Mouse (Mus musculus): Measurements from ENCODE around the gene Hist1h2bb. TPM values are rescaled to one million over a fixed set of nuclear protein-coding genes. Genes with fewer than 3 reads are reported as not detected.

The Hist1h2bb gene
- total and polyA plus RNA-seq, 3 experiments, result 3.2 to 2,278 TPM; not detected in 1

DNA sequence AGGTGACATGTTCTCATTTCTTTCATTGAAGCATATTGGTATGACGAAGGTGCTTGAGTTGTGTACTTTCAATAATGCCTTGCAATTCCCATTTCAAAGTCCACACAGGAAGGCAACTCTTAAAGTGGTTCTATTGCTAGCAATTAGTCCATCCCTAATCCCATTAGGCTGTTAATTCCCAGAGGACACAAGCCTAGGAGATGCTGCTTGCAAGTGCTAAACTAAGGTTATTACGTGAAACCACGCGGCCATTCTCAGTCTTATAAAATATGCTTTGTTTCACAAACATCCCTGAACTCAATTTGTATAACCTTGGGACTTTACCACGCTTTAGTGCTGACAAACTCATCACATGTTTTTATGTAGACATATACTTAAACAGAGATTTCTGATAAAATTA is 9.4 kb upstream of the Hist1h2bb start:
- Histone ChIP-seq H3K9me3 (replicated peaks; ENCODE audit: insufficient read depth, low read length) (no peaks in the 10 kb centered on the region), H3K27ac (ENCODE audit: control insufficient read depth, low read depth, low read length) (no peak overlapping the region), H3K4me1 (ENCODE audit: control insufficient read depth in 1 of 2, insufficient read depth in 2 of 2, low read length in 2 of 2) (0 out of 4 replicates have a peak, but pooled peaks cover 3 to 4% of the 10 kb centered on the region in 2 experiments), H3K79me2 (ENCODE audit: control insufficient read depth, insufficient read depth, low read length, poor library complexity) (no peaks in the 10 kb centered on the region; the same call in 1 of the 2 replicates), H3K27me3 (ENCODE audit: control insufficient read depth in 1 of 2, insufficient read depth in 2 of 2, low read length in 2 of 2) (no peaks in the 10 kb centered on the region), H3K4me3 (ENCODE audit: control insufficient read depth in 1 of 2, insufficient read depth in 1 of 2, low read depth in 2 of 2, low read length in 2 of 2) (no peak overlapping the region), H3K36me3 (ENCODE audit: control insufficient read depth in 1 of 2, insufficient read depth in 2 of 2, low read length in 2 of 2) (peaks cover 0 to 14% of the 10 kb centered on the region in 2 experiments; a peak in 2 of 4 replicates), H3K9ac (ENCODE audit: control insufficient read depth, low read depth, low read length, poor library complexity, severe bottlenecking) (no peak overlapping the region)
- no peak for DNase-seq (ENCODE audit: low read depth, low spot score)
- TF ChIP-seq SIN3A (IDR thresholded peaks at IDR 0.05; ENCODE audit: low read length) (no peak), CHD1 (IDR thresholded peaks at IDR 0.05; ENCODE audit: low read depth, low read length) (no peak), MAFK (IDR thresholded peaks at IDR 0.05; ENCODE audit: borderline replicate concordance, low read depth, low read length) (no peak), MAX (IDR thresholded peaks at IDR 0.05; ENCODE audit: low read length) (no peak), MXI1 (IDR thresholded peaks at IDR 0.05; ENCODE audit: low read depth, low read length) (no peak), HCFC1 (IDR thresholded peaks at IDR 0.05; ENCODE audit: low read depth, low read length) (no peak), MEF2A (IDR thresholded peaks at IDR 0.05; ENCODE audit: extremely low read depth, insufficient replicate concordance, low read depth, low read length, poor library complexity, severe bottlenecking) (no peak), ZC3H11A (IDR thresholded peaks at IDR 0.05; ENCODE audit: low read depth, low read length) (no peak)

DNA sequence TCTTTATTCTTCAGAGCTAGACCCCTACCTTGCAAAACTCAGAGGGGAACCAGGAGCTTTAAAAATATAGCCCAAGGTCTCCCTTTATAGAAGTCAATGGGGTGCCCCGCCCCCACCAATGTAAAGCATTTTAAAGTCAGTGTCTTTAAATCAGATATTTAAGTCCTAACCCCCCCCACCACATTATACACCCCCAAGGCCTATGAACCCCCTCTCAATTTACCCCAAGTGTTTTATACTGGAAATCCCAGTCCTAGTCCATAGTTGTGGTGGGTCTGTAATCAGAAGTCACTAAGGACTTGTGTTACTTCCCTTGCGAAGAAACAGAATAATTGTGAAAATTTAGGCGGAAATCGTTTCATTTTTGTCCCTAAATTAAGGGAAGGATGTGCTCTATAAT is 8.5 kb upstream of the Hist1h2bb start:
- DNase-seq (ENCODE audit: low read depth, low spot score), result peak; percentile 67
- Histone ChIP-seq H3K27me3 (ENCODE audit: control insufficient read depth in 1 of 2, insufficient read depth in 2 of 2, low read length in 2 of 2) (no peaks in the 10 kb centered on the region), H3K4me1 (ENCODE audit: control insufficient read depth in 1 of 2, insufficient read depth in 2 of 2, low read length in 2 of 2) (0 out of 4 replicates have a peak, but pooled peaks cover 3 to 6% of the 10 kb centered on the region in 2 experiments), H3K27ac (ENCODE audit: control insufficient read depth, low read depth, low read length) (peak overlapping the region; percentile 99), H3K79me2 (ENCODE audit: control insufficient read depth, insufficient read depth, low read length, poor library complexity) (no peaks in the 10 kb centered on the region; the same call in 1 of the 2 replicates), H3K9me3 (replicated peaks; ENCODE audit: insufficient read depth, low read length) (no peaks in the 10 kb centered on the region), H3K36me3 (ENCODE audit: control insufficient read depth in 1 of 2, insufficient read depth in 2 of 2, low read length in 2 of 2) (peaks cover 0 to 17% of the 10 kb centered on the region in 2 experiments; a peak in 2 of 4 replicates), H3K4me3 (ENCODE audit: control insufficient read depth in 1 of 2, insufficient read depth in 1 of 2, low read depth in 2 of 2, low read length in 2 of 2) (peak overlapping the region; percentile 58 to 72), H3K9ac (ENCODE audit: control insufficient read depth, low read depth, low read length, poor library complexity, severe bottlenecking) (peak overlapping the region; percentile 94)
- TF ChIP-seq TBP (IDR thresholded peaks at IDR 0.05; ENCODE audit: low read depth, low read length) (peak; percentile 44; the same call in 1 of the 2 replicates), CHD2 (IDR thresholded peaks at IDR 0.05; ENCODE audit: low read length) (no peak)

DNA sequence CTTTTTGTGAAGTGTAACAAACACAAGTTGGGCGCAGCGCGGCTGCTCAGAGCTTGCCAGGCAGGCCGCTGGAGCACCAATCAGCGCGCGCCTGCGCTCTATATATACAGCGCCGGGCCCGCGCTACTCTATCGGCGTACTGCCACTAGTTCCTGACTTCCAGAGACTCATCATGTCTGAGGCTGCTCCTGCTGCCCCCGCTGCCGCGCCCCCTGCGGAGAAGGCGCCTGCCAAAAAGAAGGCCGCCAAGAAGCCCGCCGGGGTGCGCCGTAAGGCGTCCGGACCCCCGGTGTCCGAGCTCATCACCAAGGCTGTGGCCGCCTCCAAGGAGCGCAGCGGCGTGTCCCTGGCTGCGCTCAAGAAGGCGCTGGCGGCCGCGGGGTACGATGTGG is 7.9 kb upstream of the Hist1h2bb start, which contains the start of gene Hist1h1c:
Gene Hist1h1c, plus strand, starts transcription at position 132 of the 392 bp plus-strand sequence.
- H3K27ac ChIP-seq (ENCODE audit: control insufficient read depth, low read depth, low read length), result peak within 1 kb of the TSS; percentile 99
- H3K9ac ChIP-seq (ENCODE audit: control insufficient read depth, low read depth, low read length, poor library complexity, severe bottlenecking), result peak within 1 kb of the TSS; percentile 94
- H3K4me1 ChIP-seq (ENCODE audit: control insufficient read depth in 1 of 2, insufficient read depth in 2 of 2, low read length in 2 of 2), result 0 out of 4 replicates have a peak, but pooled peaks cover 3 to 6% of the 10 kb centered on the region in 2 experiments
- DNase-seq (ENCODE audit: low read depth, low spot score), result peak; percentile 94
- H3K27me3 ChIP-seq (ENCODE audit: control insufficient read depth in 1 of 2, insufficient read depth in 2 of 2, low read length in 2 of 2), result no peaks in the 10 kb centered on the region
- no peaks in the 10 kb centered on the region for H3K9me3 ChIP-seq (replicated peaks; ENCODE audit: insufficient read depth, low read length)
- no peaks in the 10 kb centered on the region; the same call in 1 of the 2 replicates for H3K79me2 ChIP-seq (ENCODE audit: control insufficient read depth, insufficient read depth, low read length, poor library complexity)
- peak within 1 kb of the TSS; percentile 58 to 72 for H3K4me3 ChIP-seq (ENCODE audit: control insufficient read depth in 1 of 2, insufficient read depth in 1 of 2, low read depth in 2 of 2, low read length in 2 of 2)
- peaks cover 0 to 20% of the 10 kb centered on the region in 2 experiments; a peak in 2 of 4 replicates for H3K36me3 ChIP-seq (ENCODE audit: control insufficient read depth in 1 of 2, insufficient read depth in 2 of 2, low read length in 2 of 2)
- TF ChIP-seq ELF1 (IDR thresholded peaks at IDR 0.05; ENCODE audit: low read depth, low read length) (no peak), RCOR1 (IDR thresholded peaks at IDR 0.05; ENCODE audit: low read depth, low read length) (no peak), MXI1 (IDR thresholded peaks at IDR 0.05; ENCODE audit: low read depth, low read length) (no peak), NRF1 (IDR thresholded peaks at IDR 0.05; ENCODE audit: insufficient read depth, low read depth, low read length, poor library complexity, severe bottlenecking) (no peak), POLR2AphosphoS5 (IDR thresholded peaks at IDR 0.05; ENCODE audit: borderline replicate concordance, low read depth, low read length) (0 out of 2 replicates have a peak, but pooled peaks have one; percentile 95), USF2 (IDR thresholded peaks at IDR 0.05; ENCODE audit: borderline replicate concordance in 1 of 2, insufficient read depth in 1 of 2, low read depth in 1 of 2, low read length in 2 of 2) (no peak), BHLHE40 (IDR thresholded peaks at IDR 0.05; ENCODE audit: borderline replicate concordance, low read depth, low read length) (no peak), USF1 (IDR thresholded peaks at IDR 0.05; ENCODE audit: low read depth, low read length) (no peak), EP300 (IDR thresholded peaks at IDR 0.05; ENCODE audit: low read depth in 1 of 2, low read length in 2 of 2) (no peak), POLR2A (IDR thresholded peaks at IDR 0.05; ENCODE audit: control insufficient read depth in 1 of 2, insufficient read depth in 1 of 2, low read depth in 1 of 2, low read length in 2 of 2, poor library complexity in 1 of 2) (peak; percentile 79 to 99), KAT2A (conservative IDR thresholded peaks at IDR 0.05; ENCODE audit: low read depth, low read length) (no peak), MEF2A (IDR thresholded peaks at IDR 0.05; ENCODE audit: extremely low read depth, insufficient replicate concordance, low read depth, low read length, poor library complexity, severe bottlenecking) (no peak), TBP (IDR thresholded peaks at IDR 0.05; ENCODE audit: low read depth, low read length) (peak; percentile 99), ZKSCAN1 (IDR thresholded peaks at IDR 0.05; ENCODE audit: low read depth, low read length) (no peak), CTCF (IDR thresholded peaks at IDR 0.05 in 2 of 3, conservative IDR thresholded peaks at IDR 0.05 in 1 of 3; ENCODE audit: control insufficient read depth in 1 of 3, insufficient read depth in 1 of 3, low read depth in 2 of 3, low read length in 3 of 3, poor library complexity in 1 of 3, severe bottlenecking in 1 of 3) (peak in 1 of 3 experiments; percentile 31; a peak in 2 of 6 replicates), MYB (IDR thresholded peaks at IDR 0.05; ENCODE audit: low read depth, low read length) (no peak), UBTF (IDR thresholded peaks at IDR 0.05; ENCODE audit: borderline replicate concordance, insufficient read depth, low read depth, low read length) (no peak)

All from MEL (cell line).